Mouse (Mus musculus) limb, embryonic 14.5 days (tissue): ENCODE data around the gene Rpgrip1l. TPM values are rescaled to one million over a fixed set of nuclear protein-coding genes. Genes with fewer than 3 reads are reported as not detected.

Experiments
- ATAC-seq: fragments of 200-750 bp; cut with Nextera tagmentation; 2 replicates; pipeline ENCODE4 v1.8.0; 2017; ENCODE audit warnings: low read depth, moderate number of reproducible peaks, moderate TSS enrichment; ENCODE audit not compliant: low FRiP score
- DNase-seq: peaks from one replicate; pipeline ENCODE4 v3.0.0-alpha.2; 2015; ENCODE audit warnings: low spot score
- H3K27ac ChIP-seq: fragments of 300-500 bp; sonication (generic); replicated peaks from 2 replicates; pipeline ENCODE4 v1.5.1; 2014; ENCODE audit warnings: low read depth, mild to moderate bottlenecking, low read length, moderate library complexity, mixed read lengths
- H3K27me3 ChIP-seq: fragments of 300-500 bp; sonication (generic); 2 replicates; pipeline ENCODE4 v1.6.1; 2014; ENCODE audit warnings: low read length, mixed read lengths; ENCODE audit not compliant: control insufficient read depth, insufficient read depth
- H3K36me3 ChIP-seq: fragments of 300-500 bp; sonication (generic); 2 replicates; pipeline ENCODE4 v1.6.1; 2014; ENCODE audit warnings: mild to moderate bottlenecking, low read length, moderate library complexity, mixed read lengths; ENCODE audit not compliant: control insufficient read depth, insufficient read depth
- H3K4me1 ChIP-seq: fragments of 300-500 bp; sonication (generic); 2 replicates; pipeline ENCODE4 v1.6.1; 2014; ENCODE audit warnings: antibody characterized with exemption, low read length, mixed read lengths; ENCODE audit not compliant: control insufficient read depth, insufficient read depth
- H3K4me2 ChIP-seq: fragments of 300-500 bp; sonication (generic); replicated peaks from 2 replicates; pipeline ENCODE4 v1.6.1; 2014; ENCODE audit warnings: low read depth, mild to moderate bottlenecking, low read length, moderate library complexity; ENCODE audit not compliant: severe bottlenecking
- H3K4me3 ChIP-seq: fragments of 300-500 bp; sonication (generic); replicated peaks from 2 replicates; pipeline ENCODE4 v1.5.1; 2014; ENCODE audit warnings: low read length
- H3K9ac ChIP-seq: fragments of 300-500 bp; sonication (generic); 2 replicates; pipeline ENCODE4 v1.6.1; 2014; ENCODE audit warnings: mild to moderate bottlenecking, low read depth, low read length, moderate library complexity; ENCODE audit not compliant: severe bottlenecking
- H3K9me3 ChIP-seq: fragments of 300-500 bp; sonication (generic); 2 replicates; pipeline ENCODE4 v1.6.1; 2016; ENCODE audit warnings: low read length; ENCODE audit not compliant: control insufficient read depth
- POLR2A ChIP-seq: fragments of 200-500 bp; IDR thresholded peaks from 2 replicates; pipeline ENCODE4 v1.8.0; 2012; ENCODE audit warnings: inconsistent platforms, mild to moderate bottlenecking, moderate library complexity, borderline replicate concordance; ENCODE audit not compliant: insufficient read depth, insufficient read length; ENCODE audit errors: extremely low read depth
- WGBS: fragments of 180-500 bp; shearing (Covaris S2); extraction: QIAGEN DNeasy Blood & Tissue Kit; methylation state at CpG from one replicate; pipeline ENCODE4 v1.1.7; 2014; 5-methylcytosine and 5-hydroxymethylcytosine counted together
- polyA plus RNA-seq, 2 experiments: library from polyadenylated mRNA; depleted of rRNA in 1 of 2; stranded (reverse) in 1 of 2; unstranded in 1 of 2; fragments of >200 nt; fragmentation: Nextera tagmentation in 1 of 2; extraction: Ambion mirVana in 1 of 2; gene quantifications; 2 replicates each; pipeline versions ENCODE4 v1.2.1 to v1.2.3; 2012 to 2014

Rpgrip1l gene
- polyA plus RNA-seq, 2 experiments = 7.7 to 16.5 TPM

GRCm38 (mm10) chr8:91177708-91178107 lies 135.4 kb downstream of the Rpgrip1l start:
- H3K4me2 ChIP-seq = no peak overlapping the region
- 56% methylated on average over 1 of the region's 1 CpGs for WGBS
- no peaks in the 10 kb centered on the region for H3K9me3 ChIP-seq
- H3K4me1 ChIP-seq = no peaks in the 10 kb centered on the region
- ATAC-seq = no peak
- H3K27me3 ChIP-seq = no peaks in the 10 kb centered on the region
- TF ChIP-seq POLR2A = no peak
- no peak overlapping the region for H3K9ac ChIP-seq
- no peak overlapping the region for H3K4me3 ChIP-seq
- no peak for DNase-seq
- H3K27ac ChIP-seq = no peak overlapping the region
- no peaks in the 10 kb centered on the region for H3K36me3 ChIP-seq

DNA sequence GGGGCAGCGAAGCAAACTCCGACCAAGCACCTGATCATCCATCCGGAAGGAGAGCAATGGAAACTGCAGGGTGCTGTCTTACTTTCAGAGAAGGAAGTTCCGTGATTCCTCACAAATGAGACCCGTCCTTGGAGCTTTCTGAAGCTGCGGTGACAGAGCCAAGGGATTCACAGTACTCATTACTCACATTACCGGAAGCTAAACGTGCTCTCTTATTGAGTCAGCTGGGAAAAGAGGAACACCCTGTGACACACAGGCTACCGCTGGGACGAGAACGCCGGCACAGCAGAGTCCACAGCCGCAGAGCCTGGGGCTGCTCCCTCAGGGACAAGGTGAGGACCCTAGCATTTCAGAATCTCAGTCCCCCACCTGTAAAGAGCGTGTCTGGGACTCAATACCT lies 136.9 kb downstream of the Rpgrip1l start:
- Histone ChIP-seq H3K9ac (no peak overlapping the region), H3K36me3 (no peaks in the 10 kb centered on the region), H3K4me3 (no peak overlapping the region), H3K9me3 (no peaks in the 10 kb centered on the region), H3K4me1 (peaks cover 6% of the 10 kb centered on the region), H3K4me2 (no peak overlapping the region), H3K27ac (no peak overlapping the region), H3K27me3 (no peaks in the 10 kb centered on the region)
- ATAC-seq (no peak), DNase-seq (no peak)
- WGBS = 82% methylated on average over 14 of the region's 14 CpGs
- no peak for TF ChIP-seq POLR2A

DNA sequence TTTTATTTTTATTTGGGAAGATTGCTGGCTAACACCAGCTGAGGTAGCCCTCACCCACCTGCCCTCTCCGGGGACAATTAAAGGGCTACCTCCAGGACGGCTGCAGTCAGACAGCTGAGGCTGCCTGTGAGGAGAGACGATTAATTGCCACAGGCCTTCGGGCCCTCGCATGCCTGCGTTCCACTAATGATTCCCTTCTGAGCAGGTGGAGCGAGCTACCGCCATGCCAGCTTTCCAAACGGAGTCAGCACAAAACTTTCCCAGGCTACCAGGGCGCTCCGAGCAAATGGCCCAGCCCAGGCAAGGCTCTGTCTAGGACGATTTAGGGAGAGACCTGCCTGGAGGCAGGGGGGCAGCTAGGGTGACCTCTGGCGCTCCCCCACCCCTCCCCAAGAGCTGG lies 141.5 kb downstream of the Rpgrip1l start:
- Histone ChIP-seq H3K36me3 (no peaks in the 10 kb centered on the region), H3K4me2 (no peak overlapping the region), H3K9ac (no peak overlapping the region), H3K27ac (no peak overlapping the region), H3K4me3 (no peak overlapping the region), H3K27me3 (no peaks in the 10 kb centered on the region), H3K4me1 (peaks cover 6% of the 10 kb centered on the region), H3K9me3 (no peaks in the 10 kb centered on the region)
- 13% methylated on average over 13 of the region's 13 CpGs for WGBS
- ATAC-seq (peak; percentile 47; the same call in 1 of the 2 replicates), DNase-seq (peak; percentile 26)
- TF ChIP-seq POLR2A = no peak

- TF ChIP-seq POLR2A = no peak
- 33% methylated on average over 14 of the region's 14 CpGs for WGBS
These were observed 142.1 kb downstream of the Rpgrip1l start for GRCm38 (mm10) chr8:91170914-91171313.

GRCm38 (mm10) chr8:91170152-91170551 lies 142.9 kb downstream of the Rpgrip1l start:
- DNase-seq = no peak
- H3K27me3 ChIP-seq = no peaks in the 10 kb centered on the region
- no peak overlapping the region for H3K27ac ChIP-seq
- no peak for TF ChIP-seq POLR2A
- ATAC-seq = no peak
- peaks cover 6% of the 10 kb centered on the region for H3K4me1 ChIP-seq
- WGBS = 51% methylated on average over 6 of the region's 6 CpGs
- no peaks in the 10 kb centered on the region for H3K9me3 ChIP-seq
- no peaks in the 10 kb centered on the region for H3K36me3 ChIP-seq
- no peak overlapping the region for H3K9ac ChIP-seq
- H3K4me2 ChIP-seq = no peak overlapping the region
- H3K4me3 ChIP-seq = no peak overlapping the region

More at GRCm38 (mm10) chr8:91170914-91171313, 142.1 kb downstream of the Rpgrip1l start:
- H3K4me2 ChIP-seq = no peak overlapping the region
- H3K36me3 ChIP-seq = no peaks in the 10 kb centered on the region
- H3K27me3 ChIP-seq = no peaks in the 10 kb centered on the region
- ATAC-seq (no peak), DNase-seq (no peak)
- H3K9me3 ChIP-seq = no peaks in the 10 kb centered on the region
- no peak overlapping the region for H3K9ac ChIP-seq
- H3K4me3 ChIP-seq = no peak overlapping the region
- peaks cover 6% of the 10 kb centered on the region for H3K4me1 ChIP-seq
- H3K27ac ChIP-seq = no peak overlapping the region

Other genes with a start within 250 kb of the Rpgrip1l start
- 20.3 and 22.3 TPM in 2 replicates for gene Rbl2, start 243.2 kb downstream of the Rpgrip1l start, polyA plus RNA-seq (2012; rRNA removed)
- 20.0 and 20.3 TPM in 2 replicates for gene Rbl2, start 243.2 kb downstream of the Rpgrip1l start, polyA plus RNA-seq (2014; fragmentation: Nextera tagmentation; extraction: Ambion mirVana)
- gene Aktip, start 113.3 kb downstream of the Rpgrip1l start, polyA plus RNA-seq (2012; rRNA removed) = 30.4 and 35.7 TPM in 2 replicates
- gene Aktip, start 113.3 kb downstream of the Rpgrip1l start, polyA plus RNA-seq (2014; fragmentation: Nextera tagmentation; extraction: Ambion mirVana) = 58.0 and 61.3 TPM in 2 replicates
- gene Fto, start 263 bp upstream of the Rpgrip1l start, polyA plus RNA-seq (2012; rRNA removed) = 75.9 and 80.0 TPM in 2 replicates
- gene Fto, start 263 bp upstream of the Rpgrip1l start, polyA plus RNA-seq (2014; fragmentation: Nextera tagmentation; extraction: Ambion mirVana) = 107 and 117 TPM in 2 replicates